Mouse (Mus musculus) CH12.LX (cell line): ENCODE measurements around the gene Scel.

Experiments
- BHLHE40 ChIP-seq: IDR thresholded peaks from 2 replicates; pipeline ENCODE4 v1.6.1; 2011; ENCODE audit warnings: mild to moderate bottlenecking, low read depth, low read length, improper control_type of control experiment
- CHD1 ChIP-seq: IDR thresholded peaks from 2 replicates; pipeline ENCODE4 v1.6.1; 2012; ENCODE audit warnings: low read depth, low read length, improper control_type of control experiment, inconsistent platforms
- CTCF ChIP-seq, 2 experiments: IDR thresholded peaks in 1 of 2; conservative IDR thresholded peaks in 1 of 2; 2 replicates each; pipeline ENCODE4 v1.5.1; 2011 to 2012; ENCODE audit warnings: low read depth in 2 of 2, low read length in 2 of 2, improper control_type of control experiment in 1 of 2, inconsistent platforms in 1 of 2, mild to moderate bottlenecking in 1 of 2, moderate library complexity in 1 of 2
- ELF1 ChIP-seq: IDR thresholded peaks from 2 replicates; pipeline ENCODE4 v1.6.1; 2014; ENCODE audit warnings: low read depth, mild to moderate bottlenecking, inconsistent platforms, low read length, improper control_type of control experiment
- EP300 ChIP-seq: IDR thresholded peaks from 2 replicates; pipeline ENCODE4 v1.6.1; 2011; ENCODE audit warnings: low read length, improper control_type of control experiment
- ETS1 ChIP-seq: conservative IDR thresholded peaks from 2 replicates; pipeline ENCODE4 v1.6.1; 2012; ENCODE audit warnings: low read depth, mild to moderate bottlenecking, inconsistent platforms, low read length, improper control_type of control experiment, moderate library complexity
- KAT2A ChIP-seq: IDR thresholded peaks from 2 replicates; pipeline ENCODE4 v1.6.1; 2012; ENCODE audit warnings: low read length, improper control_type of control experiment, inconsistent platforms; ENCODE audit not compliant: insufficient replicate concordance
- MAX ChIP-seq: IDR thresholded peaks from 2 replicates; pipeline ENCODE4 v1.6.1; 2011; ENCODE audit warnings: low read length, improper control_type of control experiment
- MAZ ChIP-seq: IDR thresholded peaks from 2 replicates; pipeline ENCODE4 v1.6.1; 2012; ENCODE audit warnings: low read depth, mild to moderate bottlenecking, inconsistent platforms, low read length, improper control_type of control experiment, moderate library complexity
- MYC ChIP-seq: IDR thresholded peaks from 2 replicates; pipeline ENCODE4 v1.6.1; 2011; ENCODE audit warnings: low read depth, mild to moderate bottlenecking, improper control_type of control experiment, low read length
- POLR2A ChIP-seq: IDR thresholded peaks from 2 replicates; pipeline ENCODE4 v1.6.1; 2011; ENCODE audit warnings: low read depth, mild to moderate bottlenecking, improper control_type of control experiment, low read length
- SIN3A ChIP-seq: IDR thresholded peaks from 2 replicates; pipeline ENCODE4 v1.6.1; 2012; ENCODE audit warnings: low read length, improper control_type of control experiment, inconsistent platforms
- USF1 ChIP-seq: IDR thresholded peaks from 2 replicates; pipeline ENCODE4 v1.6.1; 2014; ENCODE audit warnings: low read depth, mild to moderate bottlenecking, inconsistent platforms, low read length, improper control_type of control experiment
- ZMIZ1 ChIP-seq: IDR thresholded peaks from 2 replicates; pipeline ENCODE4 v1.6.1; 2012; ENCODE audit warnings: low read depth, mild to moderate bottlenecking, inconsistent platforms, low read length, improper control_type of control experiment

DNA sequence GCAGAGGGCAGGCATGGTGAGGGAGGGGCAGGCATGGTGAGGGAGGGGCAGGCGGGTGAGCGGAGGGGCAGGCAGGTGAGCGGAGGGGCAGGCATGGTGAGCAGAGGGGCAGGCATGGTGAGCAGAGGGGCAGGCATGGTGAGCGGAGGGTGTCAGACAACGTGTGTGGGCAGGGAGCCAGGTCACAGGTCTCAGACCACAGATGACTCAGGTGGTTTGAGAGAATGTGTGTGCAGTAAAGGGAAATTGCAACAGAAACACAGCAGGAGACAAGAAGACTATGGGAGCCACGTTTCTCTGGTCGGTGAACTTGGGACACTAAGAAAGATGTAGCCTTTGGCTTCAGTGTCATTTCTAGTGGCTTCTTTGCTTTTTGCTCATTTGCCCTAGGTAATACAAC is 8.6 kb upstream of the Scel start:
- TF ChIP-seq ZMIZ1 (no peak), KAT2A (no peak), POLR2A (no peak), CTCF (conservative IDR thresholded peaks at IDR 0.05 in 1 of 2, IDR thresholded peaks at IDR 0.05 in 1 of 2; ENCODE audit: low read depth in 2 of 2, low read length in 2 of 2) (no peak), ELF1 (no peak), MAZ (no peak), EP300 (no peak), BHLHE40 (no peak), SIN3A (no peak), MAX (no peak), MYC (no peak), ETS1 (no peak), USF1 (no peak), CHD1 (no peak)
